25 mouse cellular contexts compared by ENCODE assay signal in the genomic region with DNA sequence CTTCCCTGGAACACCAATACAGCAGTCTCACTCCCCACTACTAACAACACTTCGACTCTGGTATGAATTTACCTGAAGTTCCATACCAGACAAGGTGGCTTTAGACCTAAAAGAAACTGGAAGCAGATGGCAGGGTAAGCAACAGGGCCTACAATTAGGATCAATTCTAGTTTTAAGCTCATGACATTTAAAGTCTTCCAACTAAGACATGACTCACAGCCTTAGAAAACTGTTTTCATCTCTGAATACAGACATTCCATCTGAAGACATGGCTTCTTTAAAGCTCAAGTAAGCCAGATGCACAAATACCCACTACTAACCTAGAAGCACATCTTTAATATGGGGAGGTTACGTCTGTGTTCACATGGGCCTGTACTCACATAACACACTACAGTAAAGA. TPM values are rescaled to one million over a fixed set of nuclear protein-coding genes. Genes with fewer than 3 reads are reported as not detected.
DNase-seq lines count a peak whose midpoint lies in the region; ATAC-seq and TF ChIP-seq lines count a peak whose summit lies in the region.
"Had no signal": no experiment of that assay in that cellular context is flagged by ENCODE, and none has a peak within 500 bp of the region (broad histone marks: within the 10 kb centered on the region; RNA-seq: fewer than 3 reads in every experiment).

No protein-coding gene starts in this region.

- no peak overlapping the region for H3K9ac ChIP-seq in liver, embryonic 15.5 days
- H3K9ac ChIP-seq in liver, embryonic 11.5 days (ENCODE audit: low read depth, low read length) = no peak overlapping the region
- H3K9ac ChIP-seq: forebrain, postnatal 0 days; heart, embryonic 13.5 days; hindbrain, embryonic 14.5 days had no signal

- 75% methylated on average over 2 of the region's 2 CpGs for WGBS in liver, embryonic 15.5 days (ENCODE audit: insufficient replicate concordance)
- 87% methylated on average over 2 of the region's 2 CpGs for WGBS in liver, embryonic 11.5 days

- no peak overlapping the region for H3K4me2 ChIP-seq in liver, embryonic 15.5 days
- no peak overlapping the region for H3K4me2 ChIP-seq in liver, embryonic 11.5 days
- H3K4me2 ChIP-seq: heart, embryonic 13.5 days; hindbrain, embryonic 14.5 days had no signal

- peaks cover 32% of the 10 kb centered on the region for H3K36me3 ChIP-seq in liver, embryonic 15.5 days (replicated peaks)
- H3K36me3 ChIP-seq in liver, embryonic 11.5 days (ENCODE audit: control insufficient read depth, insufficient read depth, low read length) = peaks cover 8% of the 10 kb centered on the region; the same call in 1 of the 2 replicates

- ATAC-seq in liver, embryonic 15.5 days (ENCODE audit: insufficient read depth) = no peak
- ATAC-seq in liver, embryonic 11.5 days (replicated peaks; ENCODE audit: low FRiP score) = no peak
- ATAC-seq: CD4-positive, CD25-positive, alpha-beta regulatory T cell, adult 4 months; forebrain, embryonic 14.5 days; forebrain, postnatal 0 days; hindbrain, postnatal 0 days had no signal

- no peaks in the 10 kb centered on the region for H3K9me3 ChIP-seq in liver, embryonic 15.5 days (replicated peaks)
- no peaks in the 10 kb centered on the region for H3K9me3 ChIP-seq in liver, embryonic 11.5 days (ENCODE audit: control insufficient read depth, low read length)
- H3K9me3 ChIP-seq: heart, embryonic 10.5 days; heart, embryonic 13.5 days had no signal

- no peak for TF ChIP-seq POLR2A in cortical plate, adult 2 months (IDR thresholded peaks at IDR 0.05; ENCODE audit: extremely low read depth, insufficient read depth, low read length)

- peak overlapping the region; percentile 50 for H3K27ac ChIP-seq in left cerebral cortex, adult 2 months
- H3K27ac ChIP-seq in liver, embryonic 15.5 days (replicated peaks) = peak overlapping the region; percentile 51; the same call in 1 of the 2 replicates
- H3K27ac ChIP-seq in liver, embryonic 11.5 days (ENCODE audit: low read depth, low read length) = no peak overlapping the region
- H3K27ac ChIP-seq in cortical plate, adult 2 months (ENCODE audit: insufficient read depth, low read length) = 0 out of 2 replicates have a peak overlapping the region, but pooled peaks have one; percentile 56
- H3K27ac ChIP-seq: heart, adult 2 months; heart, embryonic 10.5 days; heart, embryonic 13.5 days; hindbrain, embryonic 14.5 days; hindbrain, postnatal 0 days had no signal

- DNase-seq in left cerebral cortex, adult 2 months (ENCODE audit: extremely low spot score in 1 of 2, low spot score in 2 of 2) = no peak
- no peak for DNase-seq in left cerebral cortex, adult 18-20 months (ENCODE audit: low spot score in 2 of 2)
- DNase-seq in liver, embryonic 11.5 days (ENCODE audit: low spot score) = no peak
- DNase-seq in telencephalon, adult 2 months (ENCODE audit: low read depth, low spot score) = peak; percentile 43
- DNase-seq in kidney, postnatal 14 days = no peak
- DNase-seq: adrenal gland, adult 2 months; adrenal gland, postnatal 14 days; cerebellum, adult 11-12 months; cerebellum, adult 8-10 months; cerebellum, postnatal 10 days; cerebellum, postnatal 36 days; forebrain, postnatal 0 days; gastrocnemius, postnatal 10 days; gastrocnemius, postnatal 36 days; heart, adult 2 months; heart, postnatal 14 days; heart, postnatal 4 days had no signal

- TF ChIP-seq CTCF in left cerebral cortex, adult 2 months (IDR thresholded peaks at IDR 0.05) = no peak
- no peak for TF ChIP-seq CTCF in cortical plate, adult 2 months (IDR thresholded peaks at IDR 0.05; ENCODE audit: extremely low read depth, insufficient read depth, low read length)

- intact Hi-C loops in left cerebral cortex, adult 2 months (cut with DNase I) = no loop called here

- H3K27me3 ChIP-seq in liver, embryonic 15.5 days = no peaks in the 10 kb centered on the region
- H3K27me3 ChIP-seq in liver, embryonic 11.5 days (replicated peaks; ENCODE audit: control insufficient read depth, insufficient read depth, low read length) = no peaks in the 10 kb centered on the region
- H3K27me3 ChIP-seq: heart, embryonic 13.5 days had no signal

- H3K4me3 ChIP-seq in left cerebral cortex, adult 2 months = no peak overlapping the region
- H3K4me3 ChIP-seq in liver, embryonic 15.5 days (replicated peaks) = no peak overlapping the region
- H3K4me3 ChIP-seq in liver, embryonic 11.5 days (ENCODE audit: low read depth, low read length) = no peak overlapping the region
- H3K4me3 ChIP-seq in cortical plate, adult 2 months (ENCODE audit: insufficient read depth, low read length) = no peak overlapping the region
- H3K4me3 ChIP-seq: heart, adult 2 months; heart, embryonic 10.5 days; heart, embryonic 13.5 days had no signal

- peaks cover 49% of the 10 kb centered on the region for H3K4me1 ChIP-seq in liver, embryonic 15.5 days (replicated peaks)
- peaks cover 38% of the 10 kb centered on the region for H3K4me1 ChIP-seq in liver, embryonic 11.5 days (replicated peaks; ENCODE audit: control insufficient read depth, insufficient read depth, low read length)
- H3K4me1 ChIP-seq in cortical plate, adult 2 months (ENCODE audit: control insufficient read depth, insufficient read depth, low read length) = peaks cover 15% of the 10 kb centered on the region

RNA-seq across cellular contexts. Expression of a gene that starts 6.4 kb away (rescaled TPM):
- 10 to 100 TPM; 25.3 to 26.0 TPM for total RNA-seq in left cerebral cortex, adult 2 months (2021)
- total RNA-seq in left cerebral cortex, adult 18-20 months (2021) = 10 to 100 TPM; 24.3 to 25.5 TPM
- polyA plus RNA-seq in liver, embryonic 15.5 days (2015; fragmentation: Nextera tagmentation; extraction: Ambion mirVana) = 6.9 and 7.1 TPM in 2 replicates
- 18.1 and 19.3 TPM in 2 replicates for polyA plus RNA-seq in liver, embryonic 11.5 days (2014; fragmentation: Nextera tagmentation; extraction: Ambion mirVana)
- 24.3 and 24.4 TPM in 2 replicates for polyA plus RNA-seq in cortical plate, adult 2 months (2012; rRNA removed)

RNA-seq across cellular contexts. Expression of a gene that starts 38.9 kb away (rescaled TPM):
- total RNA-seq in left cerebral cortex, adult 2 months (2021) = 10 to 100 TPM; 10.6 to 12.2 TPM
- 10 to 100 TPM; 13.4 to 14.9 TPM for total RNA-seq in left cerebral cortex, adult 18-20 months (2021)
- polyA plus RNA-seq in liver, embryonic 15.5 days (2015; fragmentation: Nextera tagmentation; extraction: Ambion mirVana) = 1.5 and 1.8 TPM in 2 replicates
- 6.4 and 7.3 TPM in 2 replicates for polyA plus RNA-seq in liver, embryonic 11.5 days (2014; fragmentation: Nextera tagmentation; extraction: Ambion mirVana)
- 7.2 and 9.3 TPM in 2 replicates for polyA plus RNA-seq in cortical plate, adult 2 months (2012; rRNA removed)
